Mouse (Mus musculus) lung, adult 2 months (tissue): ENCODE results near the gene Cacng1.

Experiments used
- CTCF ChIP-seq: fragments of 200-500 bp; IDR thresholded peaks from 2 replicates; pipeline ENCODE4 v1.5.1; 2011; ENCODE audit warnings: mild to moderate bottlenecking, low read length, control low read depth; ENCODE audit not compliant: insufficient read depth
- POLR2A ChIP-seq: fragments of 200-500 bp; IDR thresholded peaks from 2 replicates; pipeline ENCODE4 v1.6.1; 2011; ENCODE audit warnings: low read depth, mild to moderate bottlenecking, control low read depth, low read length, borderline replicate concordance; ENCODE audit errors: extremely low read depth

- TF ChIP-seq POLR2A (no peak), CTCF (no peak)
Observed at GRCm38 (mm10) chr11:107657117-107657516, 59.2 kb downstream of the Cacng1 start.
